Mouse (Mus musculus) forebrain, embryonic 16.5 days (tissue): Measurements from ENCODE around the gene Slc22a4. TPM values are rescaled to one million over a fixed set of nuclear protein-coding genes. Genes with fewer than 3 reads are reported as not detected.
"Not testable (repeated sequence)": the region's sequence is repeated elsewhere in the genome, so short reads cannot be mapped to it uniquely, and the experiment has no call there.

Experiments used
- ATAC-seq: fragments of 200-750 bp; cut with Nextera tagmentation; 2 replicates; pipeline ENCODE4 v1.8.0; 2017; ENCODE audit warnings: mild to moderate bottlenecking, moderate library complexity
- H3K27ac ChIP-seq: fragments of 300-500 bp; sonication (generic); 2 replicates; pipeline ENCODE4 v1.5.1; 2014; ENCODE audit warnings: low read length, control low read depth
- H3K27me3 ChIP-seq: fragments of 300-500 bp; sonication (generic); replicated peaks from 2 replicates; pipeline ENCODE4 v1.6.1; 2014; ENCODE audit warnings: low read length; ENCODE audit not compliant: control insufficient read depth, insufficient read depth
- H3K36me3 ChIP-seq: fragments of 300-500 bp; sonication (generic); 2 replicates; pipeline ENCODE4 v1.6.1; 2014; ENCODE audit not compliant: control insufficient read depth, insufficient read depth
- H3K4me1 ChIP-seq: fragments of 300-500 bp; sonication (generic); replicated peaks from 2 replicates; pipeline ENCODE4 v1.6.1; 2014; ENCODE audit warnings: low read length; ENCODE audit not compliant: control insufficient read depth, insufficient read depth
- H3K4me2 ChIP-seq: fragments of 300-500 bp; sonication (generic); 2 replicates; pipeline ENCODE4 v1.6.1; 2014; ENCODE audit warnings: mild to moderate bottlenecking, low read length, control low read depth
- H3K4me3 ChIP-seq: fragments of 300-500 bp; sonication (generic); replicated peaks from 2 replicates; pipeline ENCODE4 v1.5.1; 2014; ENCODE audit warnings: mild to moderate bottlenecking, low read length, control low read depth
- H3K9ac ChIP-seq: fragments of 300-500 bp; sonication (generic); replicated peaks from 2 replicates; pipeline ENCODE4 v1.6.1; 2014; ENCODE audit warnings: low read depth, low read length, control low read depth
- H3K9me3 ChIP-seq: fragments of 300-500 bp; sonication (generic); 2 replicates; pipeline ENCODE4 v1.6.1; 2016; ENCODE audit warnings: low read length; ENCODE audit not compliant: control insufficient read depth
- WGBS: fragments of 180-500 bp; shearing (Covaris S2); extraction: QIAGEN DNeasy Blood & Tissue Kit; methylation state at CpG from one replicate; pipeline ENCODE4 v1.1.7; 2014; 5-methylcytosine and 5-hydroxymethylcytosine counted together
- polyA plus RNA-seq: library from polyadenylated mRNA; unstranded; fragments of >200 nt; fragmentation: Nextera tagmentation; extraction: Ambion mirVana; gene quantifications from 2 replicates; pipeline ENCODE4 v1.2.1, GENCODE M21; 2015

Slc22a4 gene
- polyA plus RNA-seq, 1 experiment from 2014 or later: 2.2 TPM

DNA sequence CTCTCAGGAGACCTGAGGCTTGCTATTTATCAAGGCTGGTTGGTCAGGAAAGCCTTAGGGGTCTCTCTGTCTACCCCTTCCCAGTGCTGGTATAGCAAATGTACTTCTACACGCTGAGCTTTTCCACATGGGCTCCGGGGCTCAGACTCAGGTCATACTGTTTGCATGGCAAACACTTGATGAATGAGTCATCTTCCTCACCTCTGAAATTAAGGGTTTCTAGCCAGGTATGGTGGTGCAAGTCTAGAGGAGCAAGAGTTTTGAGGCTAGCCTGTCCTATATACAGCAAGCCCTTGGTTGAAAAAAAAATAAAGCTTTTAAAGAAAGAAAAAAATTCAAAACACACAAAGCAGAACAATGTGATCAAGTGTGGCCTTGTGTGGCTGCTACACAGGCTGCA, 16.6 kb downstream of the Slc22a4 start:
- H3K27me3 ChIP-seq: no peaks in the 10 kb centered on the region
- no peak overlapping the region for H3K27ac ChIP-seq
- H3K9ac ChIP-seq: no peak overlapping the region
- H3K4me1 ChIP-seq: no peaks in the 10 kb centered on the region
- no peak for ATAC-seq
- WGBS: 93% methylated on average over 2 of the region's 2 CpGs
- no peaks in the 10 kb centered on the region for H3K36me3 ChIP-seq
- no peak overlapping the region for H3K4me2 ChIP-seq
- no peak overlapping the region for H3K4me3 ChIP-seq
- H3K9me3 ChIP-seq: no peaks in the 10 kb centered on the region

DNA sequence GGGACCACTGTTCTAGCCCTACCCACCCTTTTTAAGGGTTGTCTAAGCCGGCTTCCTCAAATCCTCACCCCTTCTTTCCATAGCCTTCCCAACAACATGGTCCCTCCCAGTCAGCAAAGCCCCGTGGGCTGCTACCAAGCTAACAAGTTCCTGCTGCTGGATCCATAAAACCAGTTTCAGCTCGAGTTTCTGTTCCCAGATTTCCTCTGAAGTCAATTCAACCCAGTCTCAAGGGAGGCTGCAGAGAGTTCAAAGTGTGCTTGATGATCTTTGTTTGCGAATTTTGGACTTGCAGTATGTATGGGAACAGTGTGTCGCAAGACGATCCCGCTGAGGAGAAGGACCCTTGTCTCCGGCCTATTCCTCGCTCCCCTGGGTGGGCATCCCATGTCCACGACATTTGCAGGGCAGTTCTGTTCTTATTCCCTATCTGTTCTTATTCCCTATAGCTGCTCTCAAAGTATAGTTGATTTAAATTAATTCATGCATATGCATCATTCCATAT, 19.4 kb downstream of the Slc22a4 start:
- no peaks in the 10 kb centered on the region for H3K36me3 ChIP-seq
- WGBS: 86% methylated on average over 10 of the region's 10 CpGs
- H3K4me1 ChIP-seq: no peaks in the 10 kb centered on the region
- ATAC-seq: no peak
- H3K4me3 ChIP-seq: no peak overlapping the region
- no peak overlapping the region for H3K27ac ChIP-seq
- H3K9me3 ChIP-seq: no peaks in the 10 kb centered on the region
- H3K9ac ChIP-seq: no peak overlapping the region
- H3K27me3 ChIP-seq: no peaks in the 10 kb centered on the region
- H3K4me2 ChIP-seq: no peak overlapping the region

DNA sequence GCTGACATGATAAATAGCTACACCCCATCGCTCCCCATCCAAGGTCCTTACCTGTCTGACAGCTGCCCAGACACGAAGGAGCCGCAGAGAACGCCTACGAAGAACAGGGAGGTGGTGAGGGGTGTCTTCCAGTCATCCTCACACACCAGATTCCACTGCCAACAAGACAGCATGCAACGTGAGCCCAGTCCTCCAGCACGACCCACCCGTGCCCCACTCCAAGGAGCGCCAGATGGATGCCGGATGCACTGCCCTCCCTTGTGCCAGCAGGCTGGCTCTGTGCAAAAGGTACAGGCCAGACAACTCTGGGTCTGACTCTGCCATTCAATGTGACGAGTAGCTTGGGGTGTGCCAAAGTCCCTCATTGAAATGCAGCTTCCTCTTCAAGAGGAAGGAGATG, 20.2 kb downstream of the Slc22a4 start:
- WGBS: 76% methylated on average over 11 of the region's 11 CpGs
- Histone ChIP-seq H3K4me3 (no peak overlapping the region), H3K27me3 (no peaks in the 10 kb centered on the region), H3K36me3 (no peaks in the 10 kb centered on the region), H3K9ac (no peak overlapping the region), H3K4me1 (peaks cover 2% of the 10 kb centered on the region; the same call in 1 of the 2 replicates), H3K4me2 (no peak overlapping the region), H3K27ac (no peak overlapping the region), H3K9me3 (no peaks in the 10 kb centered on the region)
- ATAC-seq: 0 out of 2 replicates have a peak, but pooled peaks have one; percentile 36

DNA sequence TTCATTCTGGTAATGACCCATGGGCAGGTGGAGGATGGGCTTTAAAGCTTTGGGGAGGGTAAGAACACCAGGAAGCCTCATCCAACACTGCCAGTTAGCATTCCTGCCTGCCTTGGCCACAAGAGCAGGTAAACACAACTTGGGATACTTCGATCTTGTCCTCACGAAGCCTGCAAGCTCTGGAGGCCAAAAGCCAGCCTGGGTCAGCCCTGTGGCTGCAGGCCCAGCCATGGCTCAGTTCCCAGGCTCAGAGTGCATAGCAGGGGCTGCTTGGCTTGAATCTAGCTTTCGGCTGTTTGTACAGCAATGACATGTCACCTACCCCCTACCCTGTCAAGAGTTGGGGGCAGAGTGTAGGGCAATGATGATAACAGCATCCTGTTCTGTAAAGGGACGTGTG, 21.0 kb downstream of the Slc22a4 start:
- ATAC-seq: no peak
- no peak overlapping the region for H3K27ac ChIP-seq
- no peaks in the 10 kb centered on the region for H3K36me3 ChIP-seq
- WGBS: 83% methylated on average over 4 of the region's 4 CpGs
- no peaks in the 10 kb centered on the region for H3K27me3 ChIP-seq
- H3K9me3 ChIP-seq: no peaks in the 10 kb centered on the region
- no peak overlapping the region for H3K4me2 ChIP-seq
- H3K9ac ChIP-seq: no peak overlapping the region
- peaks cover 2% of the 10 kb centered on the region; the same call in 1 of the 2 replicates for H3K4me1 ChIP-seq
- H3K4me3 ChIP-seq: no peak overlapping the region

DNA sequence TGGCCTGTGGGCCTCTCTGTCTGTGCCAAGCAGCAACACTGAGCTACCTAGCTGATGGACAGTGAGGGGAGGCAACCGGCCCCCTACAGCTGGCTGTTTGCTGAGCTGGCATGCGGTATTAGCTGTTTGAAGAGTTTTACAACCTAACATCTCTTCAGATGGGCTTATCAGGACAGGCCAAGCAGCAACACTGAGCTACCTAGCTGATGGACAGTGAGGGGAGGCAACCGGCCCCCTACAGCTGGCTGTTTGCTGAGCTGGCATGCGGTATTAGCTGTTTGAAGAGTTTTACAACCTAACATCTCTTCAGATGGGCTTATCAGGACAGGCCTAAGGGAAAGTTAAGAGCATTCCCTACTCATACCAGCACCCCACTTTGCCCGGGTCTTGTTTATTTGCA, 21.5 kb downstream of the Slc22a4 start:
- not testable (repeated sequence) for H3K4me3 ChIP-seq, H3K27ac ChIP-seq, H3K4me1 ChIP-seq, H3K9ac ChIP-seq, H3K9me3 ChIP-seq, H3K4me2 ChIP-seq, H3K36me3 ChIP-seq, ATAC-seq, H3K27me3 ChIP-seq
- 81% methylated on average over 5 of the region's 5 CpGs for WGBS

DNA sequence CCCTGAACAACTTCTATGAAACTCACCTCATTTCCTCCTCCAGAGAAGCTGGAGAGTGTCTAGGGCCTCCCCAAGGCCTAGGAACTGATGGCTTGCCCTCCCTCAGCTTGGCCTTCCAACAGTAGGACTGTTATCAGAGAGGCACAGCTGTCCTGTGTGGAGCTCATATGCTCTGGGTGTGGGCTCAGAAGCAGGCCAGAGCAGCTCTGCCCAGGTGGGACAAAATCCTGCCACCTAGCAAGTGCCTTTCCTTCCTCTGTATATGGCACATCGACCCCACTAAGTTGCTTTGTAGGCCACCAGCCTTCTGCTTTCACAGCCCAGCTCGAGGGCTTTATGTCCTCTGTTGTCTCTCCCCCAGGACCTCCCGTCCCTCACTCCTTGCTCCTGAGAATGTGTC, 23.2 kb downstream of the Slc22a4 start:
- H3K27me3 ChIP-seq: no peaks in the 10 kb centered on the region
- H3K4me3 ChIP-seq: no peak overlapping the region
- no peak for ATAC-seq
- H3K9me3 ChIP-seq: no peaks in the 10 kb centered on the region
- H3K4me1 ChIP-seq: peaks cover 2% of the 10 kb centered on the region; the same call in 1 of the 2 replicates
- no peaks in the 10 kb centered on the region for H3K36me3 ChIP-seq
- H3K9ac ChIP-seq: no peak overlapping the region
- H3K4me2 ChIP-seq: no peak overlapping the region
- WGBS: 83% methylated on average over 3 of the region's 3 CpGs
- H3K27ac ChIP-seq: no peak overlapping the region

DNA sequence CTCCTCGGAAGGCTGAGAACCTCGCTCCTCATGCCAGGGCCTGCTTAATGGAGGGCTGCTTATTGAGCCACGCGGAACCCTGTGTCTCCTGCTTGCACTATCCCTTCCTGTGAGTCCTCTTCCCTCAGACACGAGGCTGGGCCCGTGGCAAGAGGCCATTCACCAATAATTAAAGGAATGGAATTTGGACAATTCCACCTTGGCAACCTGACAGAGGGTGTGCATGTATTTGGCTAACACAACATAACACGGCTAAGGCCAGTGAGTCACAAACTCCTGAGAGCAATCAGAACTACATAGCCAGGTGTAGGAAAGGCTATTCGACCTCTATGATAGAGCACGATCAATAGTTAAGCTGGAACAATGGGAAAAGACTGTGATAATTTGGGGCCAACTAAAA, 23.7 kb downstream of the Slc22a4 start:
- Histone ChIP-seq H3K9ac (no peak overlapping the region), H3K27me3 (no peaks in the 10 kb centered on the region), H3K27ac (no peak overlapping the region), H3K4me3 (no peak overlapping the region), H3K36me3 (no peaks in the 10 kb centered on the region), H3K4me1 (peaks cover 2% of the 10 kb centered on the region; the same call in 1 of the 2 replicates), H3K4me2 (no peak overlapping the region), H3K9me3 (no peaks in the 10 kb centered on the region)
- 74% methylated on average over 9 of the region's 9 CpGs for WGBS
- no peak for ATAC-seq

DNA sequence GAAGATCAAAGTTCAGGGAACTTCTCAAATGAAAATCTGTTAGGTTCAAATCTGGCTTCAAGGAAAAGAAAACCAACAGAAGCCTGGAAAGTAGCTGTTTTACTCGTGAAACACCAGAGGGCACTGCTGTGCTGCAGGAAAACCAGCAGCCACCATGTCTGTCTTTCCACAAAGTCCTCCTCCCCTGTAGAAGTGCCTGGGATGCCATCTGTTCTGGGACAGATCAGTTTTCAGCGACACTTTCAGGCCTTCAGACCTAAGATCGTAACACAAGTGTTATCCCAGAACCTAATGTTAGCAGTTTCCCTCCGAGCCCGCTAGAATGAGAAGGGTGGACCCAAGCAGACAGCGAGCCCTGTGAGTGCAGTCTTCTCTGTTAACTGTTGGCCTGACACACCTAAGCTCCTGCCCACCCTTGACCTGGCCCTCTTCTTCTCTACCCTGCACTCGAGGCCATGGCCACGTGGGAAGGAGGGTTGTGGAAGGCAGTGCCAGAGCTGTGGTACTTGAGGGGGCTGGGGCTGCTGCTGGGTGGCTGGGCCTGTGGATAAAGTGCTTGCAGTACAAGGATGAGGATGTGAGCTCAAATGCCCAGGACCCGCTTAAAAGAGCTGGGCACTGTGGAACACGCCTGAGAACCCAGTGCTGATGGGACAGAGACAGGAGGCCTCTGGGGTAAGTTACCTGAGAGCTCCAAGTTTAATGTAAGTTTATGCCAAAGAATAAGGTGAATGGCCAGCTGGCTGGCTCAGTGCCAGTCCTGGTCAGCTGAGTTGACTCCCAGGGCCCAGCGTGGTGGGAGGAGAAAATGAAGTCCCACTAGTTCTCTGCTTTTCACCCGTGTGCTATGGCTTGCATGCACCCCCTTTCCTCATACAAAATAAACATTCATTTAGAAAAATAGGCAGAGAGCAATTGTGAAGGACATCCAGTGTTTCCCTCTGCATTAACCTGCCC, 24.9 kb downstream of the Slc22a4 start:
- H3K27ac ChIP-seq, H3K4me2 ChIP-seq, H3K9ac ChIP-seq, H3K36me3 ChIP-seq, H3K27me3 ChIP-seq, H3K4me1 ChIP-seq, H3K4me3 ChIP-seq, H3K9me3 ChIP-seq: not testable (repeated sequence)
- ATAC-seq: peak; percentile 81
- 50% methylated on average over 12 of the region's 12 CpGs for WGBS

DNA sequence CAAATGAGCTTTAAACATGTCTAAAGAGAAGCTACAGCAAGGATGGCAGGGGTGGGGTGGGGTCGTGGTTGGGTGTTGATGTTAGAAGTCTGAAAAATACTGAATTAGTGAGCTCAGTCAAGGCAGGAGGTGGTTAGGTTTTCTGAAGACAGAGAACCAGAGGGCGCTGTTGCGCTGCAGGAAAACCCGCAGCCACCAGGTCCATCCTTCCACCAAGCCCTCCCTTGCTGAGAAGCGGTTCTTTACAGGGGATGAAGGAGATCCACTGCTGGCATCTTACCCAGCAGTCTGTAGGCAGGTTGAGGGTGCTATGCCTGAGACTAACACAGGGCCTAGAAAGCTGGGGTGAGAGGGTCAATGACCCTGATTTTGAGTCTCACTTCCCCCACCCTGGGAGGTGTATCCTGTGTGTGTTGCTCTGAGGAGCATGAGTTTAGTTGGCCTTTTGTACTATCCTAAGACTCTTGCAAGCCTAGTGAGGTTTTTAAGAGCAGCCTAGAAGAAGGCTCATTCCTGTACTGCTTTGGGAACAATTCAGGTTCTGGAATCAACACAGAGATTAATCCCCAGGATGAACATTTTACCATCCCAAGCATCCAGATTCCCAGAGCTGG, 25.6 kb downstream of the Slc22a4 start:
- H3K4me3 ChIP-seq: no peak overlapping the region
- H3K27ac ChIP-seq: no peak overlapping the region
- 6% methylated on average over 5 of the region's 5 CpGs for WGBS
- no peaks in the 10 kb centered on the region for H3K36me3 ChIP-seq
- ATAC-seq: peak; percentile 47
- no peak overlapping the region for H3K4me2 ChIP-seq
- peaks cover 2% of the 10 kb centered on the region; the same call in 1 of the 2 replicates for H3K4me1 ChIP-seq
- H3K9ac ChIP-seq: no peak overlapping the region
- H3K27me3 ChIP-seq: no peaks in the 10 kb centered on the region
- H3K9me3 ChIP-seq: no peaks in the 10 kb centered on the region
